Mouse (Mus musculus) right cerebral cortex, postnatal 25 days (tissue): ENCODE measurements around the gene Olfr153.
"Not testable (repeated sequence)": the region's sequence is repeated elsewhere in the genome, so short reads cannot be mapped to it uniquely, and the experiment has no call there.

Source experiments
- DNase-seq: peaks from one replicate; pipeline ENCODE4 v3.0.0; 2022

Gene Olfr153

DNA sequence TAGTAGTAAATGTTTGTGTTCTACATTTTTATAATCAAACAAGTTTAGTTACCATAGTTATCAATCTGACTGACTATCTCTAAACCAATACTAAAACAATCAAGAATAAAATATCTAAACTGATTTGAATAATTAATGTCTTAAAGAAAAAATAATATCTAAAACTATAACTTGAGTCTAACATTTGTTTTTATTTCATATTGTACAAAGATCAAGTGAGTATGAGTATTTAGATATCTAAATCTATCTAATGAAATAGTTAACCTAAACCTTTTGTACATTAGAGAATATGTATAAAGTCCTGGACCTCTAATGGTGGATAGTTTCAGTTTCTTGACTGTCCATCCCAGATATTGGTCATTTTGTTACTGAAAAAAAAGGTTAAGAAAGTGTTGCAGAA lies at the start of gene Olfr153:
Gene Olfr153, plus strand, starts transcription at position 301 of the 400 bp plus-strand sequence.
- DNase-seq, result no peak

DNA sequence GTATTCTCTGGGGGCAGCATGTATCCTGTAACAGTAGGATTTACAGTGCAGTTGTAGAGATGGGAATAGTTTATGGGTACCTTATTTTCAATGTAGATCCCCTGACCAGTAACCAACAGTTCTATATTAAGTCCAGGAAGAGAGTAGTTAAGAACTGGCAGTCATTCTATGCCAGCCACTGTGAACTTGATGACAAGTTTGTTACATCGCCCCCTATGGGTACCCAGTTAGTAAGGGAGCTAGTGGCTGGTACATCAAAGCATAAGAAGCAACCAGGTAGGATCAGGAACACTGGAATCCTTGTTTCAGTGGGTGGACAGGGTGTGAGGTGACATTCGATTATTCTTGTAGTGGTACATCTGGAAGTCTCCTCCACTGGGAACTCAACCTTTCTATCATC lies 49.3 kb upstream of the Olfr153 start:
- no peak for DNase-seq

- not testable (repeated sequence) for DNase-seq
Measured at GRCm38 (mm10) chr2:87496993-87497392, 34.6 kb upstream of the Olfr153 start, which contains the start of gene Pramel7. Pramel7 (minus strand) TSS chr2:87497093.

- no peak for DNase-seq
Measured at GRCm38 (mm10) chr2:87506265-87506664, 25.3 kb upstream of the Olfr153 start, which contains the start of gene Pramel6. Pramel6 (plus strand) TSS chr2:87506565.

DNA sequence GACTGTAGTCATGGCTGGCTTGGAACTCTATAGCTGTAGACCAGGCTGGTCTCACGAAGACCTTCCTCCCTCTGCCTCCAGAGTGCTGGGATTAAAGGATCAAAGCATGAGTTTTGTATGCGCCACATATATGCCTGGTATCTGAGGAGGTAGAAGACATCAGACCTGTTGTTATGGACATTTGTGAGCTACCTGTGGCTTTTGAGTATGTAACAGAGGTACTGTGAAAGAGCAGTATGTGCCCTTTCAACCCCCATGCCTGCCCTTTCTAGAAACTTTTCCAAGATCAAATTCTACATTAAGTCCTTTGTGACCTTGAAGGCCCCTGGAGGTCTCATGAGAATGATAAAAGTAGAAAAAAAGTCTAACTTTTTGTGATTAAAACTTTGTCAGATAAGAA lies 16.6 kb upstream of the Olfr153 start:
- no peak for DNase-seq

DNA sequence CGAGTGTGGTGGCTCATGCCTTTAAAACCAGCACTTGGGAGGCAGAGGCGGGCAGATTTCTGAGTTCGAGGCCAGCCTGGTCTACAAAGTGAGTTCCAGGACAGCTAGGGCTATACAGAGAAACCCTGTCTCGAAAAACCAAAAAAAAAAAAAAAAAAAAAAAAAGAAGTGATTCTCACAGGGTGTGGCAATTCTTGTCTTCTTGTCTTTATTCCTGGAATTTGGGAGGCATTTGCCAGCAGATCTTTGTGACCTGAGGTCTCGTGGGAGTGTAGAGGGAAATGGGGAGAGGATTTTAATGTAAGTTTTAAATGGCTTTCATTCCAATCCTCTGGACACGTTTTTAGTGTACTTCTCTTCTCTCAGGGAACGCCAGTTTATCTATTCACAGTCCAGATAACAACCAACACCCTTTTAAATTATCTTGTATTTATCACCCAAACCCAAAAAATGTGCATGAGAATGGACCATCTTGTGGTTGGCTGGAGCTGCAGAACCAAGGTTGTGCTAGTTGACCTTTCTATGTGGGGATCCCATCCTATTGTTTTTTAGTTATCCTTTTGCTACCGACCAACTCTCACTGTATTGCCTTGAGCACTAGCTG lies 16.0 kb upstream of the Olfr153 start:
- no peak for DNase-seq

GRCm38 (mm10) chr2:87516581-87516980 lies 15.0 kb upstream of the Olfr153 start:
- DNase-seq, result no peak

GRCm38 (mm10) chr2:87520651-87521050 lies 10.9 kb upstream of the Olfr153 start:
- no peak for DNase-seq

GRCm38 (mm10) chr2:87525899-87526616 lies 5.5 kb upstream of the Olfr153 start:
- DNase-seq, result peak; percentile 15

- DNase-seq, result no peak
Measured at GRCm38 (mm10) chr2:87534826-87535225, 3.2 kb downstream of the Olfr153 start.

- DNase-seq, result no peak
Measured at GRCm38 (mm10) chr2:87545442-87545841, 13.8 kb downstream of the Olfr153 start, which contains the start of gene Olfr1128. Olfr1128 (minus strand) TSS chr2:87545542.

GRCm38 (mm10) chr2:87573602-87574001 lies 42.0 kb downstream of the Olfr153 start, which contains the start of gene Olfr1129:
Olfr1129 (plus strand) TSS chr2:87573902.
- not testable (repeated sequence) for DNase-seq
